Mouse (Mus musculus): ENCODE data around the gene Tmem9.

Gene Tmem9

GRCm38 (mm10) chr1:136031697-136032096 is 23.7 kb downstream of the Tmem9 start:
- no peak for DNase-seq (ENCODE audit: low spot score in 2 of 2)

- no peak for DNase-seq (ENCODE audit: low spot score in 2 of 2)
These were observed 25.0 kb downstream of the Tmem9 start for GRCm38 (mm10) chr1:136032961-136033360.

DNA sequence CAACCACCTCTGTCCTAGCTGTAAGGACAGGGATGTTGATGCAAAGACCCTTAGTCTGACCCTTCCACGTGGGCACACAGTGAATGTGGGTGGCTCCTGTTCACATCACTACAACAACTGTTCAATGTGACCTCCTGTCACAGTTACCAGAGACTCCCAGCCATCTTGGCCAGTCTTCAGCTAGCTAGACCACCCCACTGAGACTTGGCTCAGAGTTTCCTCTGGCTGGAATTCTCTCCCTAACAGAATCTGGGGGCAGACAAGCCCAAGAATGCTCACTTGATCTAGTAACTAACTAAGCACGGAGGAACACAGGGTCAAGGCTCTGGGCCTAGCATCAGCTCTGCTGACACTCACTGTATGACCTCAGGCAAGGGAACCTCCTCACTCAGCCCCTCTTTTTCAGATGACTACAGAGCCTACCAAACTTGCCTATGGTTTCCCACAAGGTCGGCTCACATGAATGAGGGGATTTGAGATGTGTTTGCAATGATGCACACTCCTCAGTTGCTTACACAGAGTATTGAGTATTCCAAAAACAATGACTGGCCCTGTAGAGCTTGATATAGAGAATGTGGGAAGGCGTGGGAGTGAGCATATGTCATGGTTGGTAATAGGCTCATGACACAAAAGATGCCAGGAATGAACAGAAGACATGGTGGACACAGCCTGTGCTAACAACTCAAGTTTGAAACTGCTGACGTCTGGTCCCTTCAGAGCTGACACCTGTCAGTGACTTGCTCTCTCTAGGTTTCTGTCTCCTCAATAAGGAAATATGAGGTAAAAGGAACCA is 31.0 kb downstream of the Tmem9 start:
- DNase-seq (ENCODE audit: low spot score in 2 of 2) = peak; percentile 75 to 76

GRCm38 (mm10) chr1:136040452-136040851 is 32.5 kb downstream of the Tmem9 start:
- DNase-seq (ENCODE audit: low spot score in 2 of 2) = no peak

GRCm38 (mm10) chr1:136040874-136041273 is 32.9 kb downstream of the Tmem9 start:
- peak in 1 of 2 experiments; percentile 34 for DNase-seq (ENCODE audit: low spot score in 2 of 2)

GRCm38 (mm10) chr1:136045774-136046173 is 37.8 kb downstream of the Tmem9 start:
- peak; percentile 78 for DNase-seq (ENCODE audit: low spot score in 2 of 2)

GRCm38 (mm10) chr1:136047432-136047831 is 39.5 kb downstream of the Tmem9 start:
- no peak for DNase-seq (ENCODE audit: low spot score in 2 of 2)

GRCm38 (mm10) chr1:136047894-136048293 is 39.9 kb downstream of the Tmem9 start:
- DNase-seq (ENCODE audit: low spot score in 2 of 2) = no peak

GRCm38 (mm10) chr1:136050312-136051012 is 42.5 kb downstream of the Tmem9 start, which contains the start of gene Ascl5:
Gene Ascl5 (plus strand): TSS chr1:136050804.
- DNase-seq (ENCODE audit: low spot score in 2 of 2) = peak in 1 of 2 experiments; percentile 25

DNA sequence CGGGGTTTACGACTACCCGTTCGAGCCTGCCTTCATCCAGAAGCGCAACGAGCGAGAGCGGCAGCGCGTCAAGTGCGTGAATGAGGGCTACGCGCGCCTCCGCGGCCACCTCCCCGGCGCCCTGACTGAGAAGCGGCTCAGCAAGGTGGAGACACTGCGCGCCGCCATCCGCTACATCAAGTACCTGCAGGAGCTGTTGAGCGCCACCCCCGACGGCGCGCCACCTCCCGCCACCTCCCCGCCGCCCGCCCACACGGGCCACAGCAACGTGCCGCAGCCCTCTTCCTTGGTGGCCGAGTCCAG is 43.0 kb downstream of the Tmem9 start:
- DNase-seq (ENCODE audit: low spot score in 2 of 2) = peak; percentile 51 to 55

- peak; percentile 80 to 85 for DNase-seq (ENCODE audit: low spot score in 2 of 2)
These were observed 43.5 kb downstream of the Tmem9 start for GRCm38 (mm10) chr1:136051465-136051864.

GRCm38 (mm10) chr1:136052547-136052946 is 44.6 kb downstream of the Tmem9 start, which contains the start of gene Cacna1s:
Gene Cacna1s (plus strand): TSS chr1:136052750.
- DNase-seq (ENCODE audit: low spot score in 2 of 2) = no peak

- DNase-seq (ENCODE audit: low spot score in 2 of 2) = peak; percentile 68 to 78
These were observed 47.8 kb downstream of the Tmem9 start for GRCm38 (mm10) chr1:136055771-136056170.

- DNase-seq (ENCODE audit: low spot score in 2 of 2) = no peak
These were observed 50.6 kb downstream of the Tmem9 start for GRCm38 (mm10) chr1:136058594-136058993.

DNA sequence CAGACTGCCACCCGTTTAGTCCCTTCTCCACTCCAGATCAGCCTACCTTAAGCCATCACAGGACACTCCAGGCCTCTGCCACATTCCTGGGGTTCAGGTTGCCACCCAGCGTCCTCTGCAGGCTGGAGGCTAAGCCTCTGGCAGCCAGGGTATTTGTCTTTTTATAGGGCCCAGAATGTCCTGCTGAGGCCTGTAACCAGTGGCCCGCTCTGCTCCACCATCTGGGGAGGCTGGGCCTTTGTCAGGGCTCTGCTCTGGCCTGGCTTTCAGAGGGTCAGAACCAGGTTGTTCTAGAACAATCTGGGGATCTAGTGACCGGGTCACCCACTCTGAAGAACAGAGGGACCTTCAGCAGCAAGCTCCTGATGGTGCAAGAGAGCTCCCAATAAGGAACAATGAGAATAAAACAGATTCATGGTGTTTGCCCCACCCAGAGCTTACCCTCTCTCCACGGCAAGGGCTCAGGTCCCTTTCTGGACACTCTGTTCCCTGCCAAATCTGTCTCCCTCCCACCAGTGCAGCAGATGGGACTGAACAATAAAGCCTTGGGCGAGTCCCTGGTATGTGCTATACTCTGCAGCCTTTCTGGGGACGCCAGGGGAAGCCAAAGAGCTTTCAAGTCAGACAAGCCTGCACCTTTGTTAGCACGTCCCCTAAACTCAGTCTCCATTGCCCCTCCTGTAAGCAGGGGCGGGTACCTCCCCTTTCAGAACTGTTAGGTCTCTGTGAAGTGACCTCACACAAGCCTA is 53.3 kb downstream of the Tmem9 start:
- DNase-seq (ENCODE audit: low spot score in 2 of 2) = peak; percentile 92

- no peak for DNase-seq (ENCODE audit: low spot score in 2 of 2)
These were observed 53.8 kb downstream of the Tmem9 start for GRCm38 (mm10) chr1:136061790-136062141.

DNA sequence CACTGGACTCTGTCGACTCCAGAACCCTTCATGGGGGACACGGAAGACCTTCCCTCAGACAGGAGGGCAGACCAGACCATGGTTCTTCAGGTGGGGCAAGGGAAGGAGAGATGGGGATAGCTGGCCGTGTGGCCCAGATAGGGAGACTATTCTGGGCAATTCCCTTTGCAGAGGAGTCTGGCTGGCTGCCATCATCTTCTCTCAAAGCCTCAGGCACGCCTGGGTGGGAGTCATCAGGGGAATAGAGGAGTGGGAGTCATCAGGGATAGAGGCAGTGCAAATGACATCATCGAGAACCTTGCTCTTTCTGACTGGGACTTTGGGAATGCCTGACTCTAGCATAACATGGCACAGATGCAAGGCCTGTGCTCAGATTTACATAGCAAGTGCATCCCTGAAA is 56.0 kb downstream of the Tmem9 start:
- peak; percentile 61 to 64 for DNase-seq (ENCODE audit: low spot score in 2 of 2)

GRCm38 (mm10) chr1:136066621-136067020 is 58.7 kb downstream of the Tmem9 start:
- DNase-seq (ENCODE audit: low spot score in 2 of 2) = no peak

- DNase-seq (ENCODE audit: low spot score in 2 of 2) = no peak
These were observed 59.6 kb downstream of the Tmem9 start for GRCm38 (mm10) chr1:136067579-136067978.

DNA sequence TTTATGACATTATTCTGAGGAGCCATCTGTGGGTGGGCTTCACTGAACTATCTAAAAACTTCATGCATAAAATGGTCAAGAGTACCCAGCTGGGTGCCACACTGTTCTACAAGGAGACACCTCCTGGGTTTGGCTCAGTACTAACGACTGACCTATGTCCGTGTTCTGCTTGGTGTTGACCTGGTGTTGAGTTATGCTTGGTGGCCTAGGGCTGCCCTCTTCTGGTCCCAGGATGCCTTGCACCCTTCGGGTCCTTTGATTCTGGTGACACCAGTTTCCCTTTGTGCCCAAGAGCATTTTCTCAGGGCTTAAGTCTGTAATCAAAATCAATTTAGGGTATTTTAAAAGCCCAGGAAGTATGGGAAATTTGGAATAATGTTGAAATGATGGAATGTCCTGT is 68.1 kb downstream of the Tmem9 start:
- DNase-seq (ENCODE audit: low spot score in 2 of 2) = peak in 1 of 2 experiments; percentile 61

DNA sequence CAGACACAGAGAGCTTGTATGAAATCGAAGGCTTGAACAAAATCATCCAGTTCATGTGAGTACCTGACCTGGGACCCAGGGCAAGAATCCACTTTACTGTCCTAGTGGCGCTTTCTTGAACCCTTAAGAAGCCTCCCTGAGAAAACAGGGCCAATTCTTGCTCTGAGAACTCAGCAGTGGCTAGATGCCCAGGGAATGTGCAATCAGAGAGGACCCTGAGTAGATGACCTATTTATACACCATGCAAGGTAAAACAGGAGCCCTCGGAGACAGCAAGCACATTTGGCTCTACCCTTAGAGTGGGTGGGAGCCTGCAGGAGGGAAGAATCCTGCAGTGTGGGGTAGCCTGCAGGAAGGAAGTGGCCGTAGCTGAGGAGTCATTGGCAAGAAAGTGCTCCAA is 69.7 kb downstream of the Tmem9 start:
- DNase-seq (ENCODE audit: low spot score in 2 of 2) = no peak

- DNase-seq (ENCODE audit: low spot score in 2 of 2) = no peak
These were observed 73.2 kb downstream of the Tmem9 start for GRCm38 (mm10) chr1:136081161-136081560.

Measured in right cerebral cortex, adult 2 months (tissue).